Mouse (Mus musculus) heart, postnatal 0 days (tissue): ENCODE measurements around the gene Gm45837. TPM values are rescaled to one million over a fixed set of nuclear protein-coding genes. Genes with fewer than 3 reads are reported as not detected.

Experiments used
- ATAC-seq: fragments of 200-750 bp; cut with Nextera tagmentation; 2 replicates; pipeline ENCODE4 v1.8.0; 2017; ENCODE audit warnings: low read depth, moderate number of reproducible peaks, moderate library complexity; ENCODE audit not compliant: insufficient read depth
- DNase-seq: peaks from one replicate; pipeline ENCODE4 v3.0.0-alpha.2; 2016; ENCODE audit warnings: low spot score
- H3K27ac ChIP-seq: fragments of 300-500 bp; sonication (generic); 2 replicates; pipeline ENCODE4 v1.5.1; 2014; ENCODE audit warnings: low read depth, mild to moderate bottlenecking
- H3K27me3 ChIP-seq: fragments of 300-500 bp; sonication (generic); 2 replicates; pipeline ENCODE4 v1.6.1; 2014; ENCODE audit warnings: low read length, mixed read lengths; ENCODE audit not compliant: control insufficient read depth, insufficient read depth
- H3K36me3 ChIP-seq: fragments of 300-500 bp; sonication (generic); replicated peaks from 2 replicates; pipeline ENCODE4 v1.6.1; 2014; ENCODE audit warnings: low read length, mixed read lengths; ENCODE audit not compliant: control insufficient read depth, insufficient read depth
- H3K4me1 ChIP-seq: fragments of 300-500 bp; sonication (generic); 2 replicates; pipeline ENCODE4 v1.6.1; 2014; ENCODE audit warnings: antibody characterized with exemption; ENCODE audit not compliant: control insufficient read depth, insufficient read depth
- H3K4me2 ChIP-seq: fragments of 300-500 bp; sonication (generic); 2 replicates; pipeline ENCODE4 v1.6.1; 2014; ENCODE audit warnings: low read depth, mild to moderate bottlenecking, low read length, moderate library complexity
- H3K4me3 ChIP-seq: fragments of 300-500 bp; sonication (generic); 2 replicates; pipeline ENCODE4 v1.5.1; 2014; ENCODE audit warnings: low read depth, low read length
- H3K9ac ChIP-seq: fragments of 300-500 bp; sonication (generic); replicated peaks from 2 replicates; pipeline ENCODE4 v1.6.1; 2014; ENCODE audit warnings: low read depth, low read length, mixed read lengths
- H3K9me3 ChIP-seq: fragments of 300-500 bp; sonication (generic); replicated peaks from 2 replicates; pipeline ENCODE4 v1.6.1; 2016; ENCODE audit warnings: low read length; ENCODE audit not compliant: control insufficient read depth
- CTCF ChIP-seq: IDR thresholded peaks from 2 replicates; pipeline ENCODE4 v1.5.1; 2016; ENCODE audit warnings: antibody characterized with exemption, control low read depth, low read depth
- EP300 ChIP-seq: IDR thresholded peaks from 2 replicates; pipeline ENCODE4 v1.6.1; 2016; ENCODE audit warnings: antibody characterized with exemption, low read depth
- WGBS: fragments of 180-500 bp; shearing (Covaris S2); extraction: QIAGEN DNeasy Blood & Tissue Kit; methylation state at CpG from one replicate; pipeline ENCODE4 v1.1.7; 2014; 5-methylcytosine and 5-hydroxymethylcytosine counted together
- polyA plus RNA-seq: library from polyadenylated mRNA; unstranded; fragments of >200 nt; fragmentation: Nextera tagmentation; extraction: Ambion mirVana; gene quantifications from 2 replicates; pipeline ENCODE4 v1.2.1, GENCODE M21; 2015
- total RNA-seq: library from RNA; depleted of rRNA; stranded (reverse); fragments of >200 nt; gene quantifications from 2 replicates; pipeline ENCODE4 v1.2.3, GENCODE M21; 2014; ENCODE audit warnings: low replicate concordance

The Gm45837 gene
- total and polyA plus RNA-seq, 2 experiments from 2014 or later: 2.4 to 33.8 TPM

GRCm38 (mm10) chr7:101464927-101465326 is 54.2 kb downstream of the Gm45837 start:
- ATAC-seq: no peak

GRCm38 (mm10) chr7:101465392-101465791 is 54.7 kb downstream of the Gm45837 start:
- TF ChIP-seq EP300: peak; percentile 83
- no peak for TF ChIP-seq CTCF
- peaks cover 55% of the 10 kb centered on the region for H3K4me1 ChIP-seq
- no peak overlapping the region; the same call in 1 of the 2 replicates for H3K9ac ChIP-seq
- DNase-seq: peak; percentile 74
- H3K9me3 ChIP-seq: no peaks in the 10 kb centered on the region
- H3K4me2 ChIP-seq: no peak overlapping the region
- ATAC-seq: peak; percentile 52
- WGBS: 20% methylated on average over 14 of the region's 14 CpGs
- no peaks in the 10 kb centered on the region for H3K27me3 ChIP-seq
- H3K36me3 ChIP-seq: no peaks in the 10 kb centered on the region
- H3K27ac ChIP-seq: peak overlapping the region; percentile 84
- no peak overlapping the region for H3K4me3 ChIP-seq

More at GRCm38 (mm10) chr7:101464927-101465326, 54.2 kb downstream of the Gm45837 start:
- peaks cover 59% of the 10 kb centered on the region for H3K4me1 ChIP-seq
- H3K4me3 ChIP-seq: no peak overlapping the region
- H3K9ac ChIP-seq: no peak overlapping the region
- H3K27me3 ChIP-seq: no peaks in the 10 kb centered on the region
- no peak for DNase-seq
- TF ChIP-seq EP300 (no peak), CTCF (no peak)
- WGBS: 63% methylated on average over 4 of the region's 4 CpGs
- H3K27ac ChIP-seq: peak overlapping the region; percentile 84
- H3K9me3 ChIP-seq: no peaks in the 10 kb centered on the region
- H3K36me3 ChIP-seq: no peaks in the 10 kb centered on the region
- H3K4me2 ChIP-seq: no peak overlapping the region

- Histone ChIP-seq H3K27me3 (no peaks in the 10 kb centered on the region), H3K4me1 (peaks cover 49% of the 10 kb centered on the region), H3K9me3 (no peaks in the 10 kb centered on the region), H3K36me3 (no peaks in the 10 kb centered on the region), H3K27ac (peak overlapping the region; percentile 84), H3K4me3 (no peak overlapping the region), H3K4me2 (no peak overlapping the region), H3K9ac (no peak overlapping the region; the same call in 1 of the 2 replicates)
- WGBS: 67% methylated on average over 8 of the region's 8 CpGs
- TF ChIP-seq EP300 (no peak; the same call in 1 of the 2 replicates), CTCF (no peak)
- ATAC-seq: peak; percentile 50
- no peak for DNase-seq
Observed at GRCm38 (mm10) chr7:101465850-101466580, 55.3 kb downstream of the Gm45837 start.

- Histone ChIP-seq H3K27ac (peak overlapping the region; percentile 84), H3K9ac (no peak overlapping the region), H3K9me3 (no peaks in the 10 kb centered on the region), H3K27me3 (no peaks in the 10 kb centered on the region), H3K4me3 (no peak overlapping the region), H3K4me1 (peaks cover 48% of the 10 kb centered on the region), H3K36me3 (no peaks in the 10 kb centered on the region), H3K4me2 (no peak overlapping the region)
- peak; percentile 26 for TF ChIP-seq CTCF
- no peak for TF ChIP-seq EP300
- DNase-seq (peak; percentile 74), ATAC-seq (peak; percentile 62)
- WGBS: 56% methylated on average over 6 of the region's 6 CpGs
Observed at GRCm38 (mm10) chr7:101466581-101467081, 55.9 kb downstream of the Gm45837 start.

- no peak for TF ChIP-seq EP300
- no peak for TF ChIP-seq CTCF
- ATAC-seq (no peak), DNase-seq (no peak)
- H3K9ac ChIP-seq: no peak overlapping the region
- H3K4me1 ChIP-seq: peaks cover 43% of the 10 kb centered on the region
- H3K4me2 ChIP-seq: no peak overlapping the region
- no peak overlapping the region for H3K4me3 ChIP-seq
- H3K27me3 ChIP-seq: no peaks in the 10 kb centered on the region
- no peaks in the 10 kb centered on the region for H3K36me3 ChIP-seq
- H3K9me3 ChIP-seq: no peaks in the 10 kb centered on the region
- WGBS: 79% methylated on average over 2 of the region's 2 CpGs
- no peak overlapping the region for H3K27ac ChIP-seq
Observed at GRCm38 (mm10) chr7:101471423-101471822, 60.7 kb downstream of the Gm45837 start.
